Mouse (Mus musculus) cortical plate, adult 2 months (tissue): ENCODE data around the gene Krtap9-3. TPM values are rescaled to one million over a fixed set of nuclear protein-coding genes. Genes with fewer than 3 reads are reported as not detected.

ENCODE experiments used
- H3K27ac ChIP-seq: fragments of 200-500 bp; 2 replicates; pipeline ENCODE4 v1.5.1; 2012; ENCODE audit warnings: low read length, control low read depth, inconsistent platforms; ENCODE audit not compliant: insufficient read depth
- H3K4me1 ChIP-seq: fragments of 200-500 bp; 2 replicates; pipeline ENCODE4 v1.6.1; 2011; ENCODE audit warnings: low read length; ENCODE audit not compliant: control insufficient read depth, insufficient read depth
- H3K4me3 ChIP-seq: fragments of 200-500 bp; 2 replicates; pipeline ENCODE4 v1.5.1; 2011; ENCODE audit warnings: mild to moderate bottlenecking, low read length, control low read depth; ENCODE audit not compliant: insufficient read depth
- CTCF ChIP-seq: fragments of 200-500 bp; IDR thresholded peaks from 2 replicates; pipeline ENCODE4 v1.5.1; 2011; ENCODE audit warnings: mild to moderate bottlenecking, control low read depth, low read length; ENCODE audit not compliant: insufficient read depth; ENCODE audit errors: extremely low read depth
- POLR2A ChIP-seq: fragments of 200-500 bp; IDR thresholded peaks from 2 replicates; pipeline ENCODE4 v1.6.1; 2011; ENCODE audit warnings: mild to moderate bottlenecking, low read length, control low read depth; ENCODE audit not compliant: insufficient read depth; ENCODE audit errors: extremely low read depth
- polyA plus RNA-seq: library from polyadenylated mRNA; depleted of rRNA; stranded (reverse); fragments of >200 nt; gene quantifications from 2 replicates; pipeline ENCODE4 v1.2.3, GENCODE M21; 2012; rRNA removed

Krtap9-3 gene
- polyA plus RNA-seq, 1 experiment = not detected

GRCm38 (mm10) chr11:99574106-99574505 is 23.8 kb downstream of the Krtap9-3 start:
- no peak overlapping the region for H3K27ac ChIP-seq
- H3K4me3 ChIP-seq = no peak overlapping the region
- no peaks in the 10 kb centered on the region for H3K4me1 ChIP-seq
- TF ChIP-seq CTCF = peak; percentile 62
- no peak for TF ChIP-seq POLR2A

GRCm38 (mm10) chr11:99573164-99573563 is 24.7 kb downstream of the Krtap9-3 start:
- no peak for TF ChIP-seq POLR2A
- no peak for TF ChIP-seq CTCF

GRCm38 (mm10) chr11:99566530-99566929 is 31.4 kb downstream of the Krtap9-3 start, which contains the start of gene Krtap3-1:
Gene Krtap3-1, minus strand, starts transcription at chr11:99566630.
- Histone ChIP-seq H3K4me1 (no peaks in the 10 kb centered on the region), H3K4me3 (no peak within 1 kb of the TSS), H3K27ac (no peak within 1 kb of the TSS)
- TF ChIP-seq CTCF = no peak
- no peak for TF ChIP-seq POLR2A

More at GRCm38 (mm10) chr11:99573164-99573563, 24.7 kb downstream of the Krtap9-3 start:
- no peaks in the 10 kb centered on the region for H3K4me1 ChIP-seq
- no peak overlapping the region for H3K27ac ChIP-seq
- no peak overlapping the region for H3K4me3 ChIP-seq

- Histone ChIP-seq H3K4me3 (no peak overlapping the region), H3K4me1 (no peaks in the 10 kb centered on the region; the same call in 1 of the 2 replicates), H3K27ac (no peak overlapping the region)
- TF ChIP-seq POLR2A (no peak), CTCF (no peak)
Observed at GRCm38 (mm10) chr11:99562580-99562979, 35.3 kb downstream of the Krtap9-3 start.

GRCm38 (mm10) chr11:99559366-99559765 is 38.5 kb downstream of the Krtap9-3 start, which contains the start of gene Gm11939:
Gene Gm11939, minus strand, starts transcription at chr11:99559466.
- H3K4me1 ChIP-seq = no peaks in the 10 kb centered on the region; the same call in 1 of the 2 replicates
- no peak for TF ChIP-seq CTCF
- TF ChIP-seq POLR2A = no peak
- H3K27ac ChIP-seq = no peak within 1 kb of the TSS
- no peak within 1 kb of the TSS for H3K4me3 ChIP-seq

GRCm38 (mm10) chr11:99557976-99558745 is 39.7 kb downstream of the Krtap9-3 start:
- TF ChIP-seq CTCF (no peak), POLR2A (no peak)
- Histone ChIP-seq H3K27ac (no peak overlapping the region), H3K4me3 (no peak overlapping the region), H3K4me1 (no peaks in the 10 kb centered on the region; the same call in 1 of the 2 replicates)

GRCm38 (mm10) chr11:99556753-99557152 is 41.2 kb downstream of the Krtap9-3 start, which contains the start of gene Krtap3-2:
Gene Krtap3-2, minus strand, starts transcription at chr11:99556853.
- no peaks in the 10 kb centered on the region; the same call in 1 of the 2 replicates for H3K4me1 ChIP-seq
- no peak within 1 kb of the TSS for H3K4me3 ChIP-seq
- no peak within 1 kb of the TSS for H3K27ac ChIP-seq
- TF ChIP-seq POLR2A (no peak), CTCF (no peak)

GRCm38 (mm10) chr11:99556195-99556594 is 41.7 kb downstream of the Krtap9-3 start:
- TF ChIP-seq POLR2A = no peak
- no peak for TF ChIP-seq CTCF
- H3K4me3 ChIP-seq = no peak overlapping the region
- H3K27ac ChIP-seq = no peak overlapping the region
- no peaks in the 10 kb centered on the region; the same call in 1 of the 2 replicates for H3K4me1 ChIP-seq

GRCm38 (mm10) chr11:99550765-99551164 is 47.1 kb downstream of the Krtap9-3 start, which contains the start of gene Krtap3-3:
Gene Krtap3-3, minus strand, starts transcription at chr11:99550865.
- TF ChIP-seq CTCF (no peak), POLR2A (no peak)

GRCm38 (mm10) chr11:99547892-99548291 is 50.0 kb downstream of the Krtap9-3 start:
- no peak overlapping the region for H3K27ac ChIP-seq
- no peak overlapping the region for H3K4me3 ChIP-seq
- no peaks in the 10 kb centered on the region for H3K4me1 ChIP-seq
- TF ChIP-seq CTCF = no peak
- TF ChIP-seq POLR2A = no peak

More at GRCm38 (mm10) chr11:99550765-99551164, 47.1 kb downstream of the Krtap9-3 start, which contains the start of gene Krtap3-3:
- H3K27ac ChIP-seq = no peak within 1 kb of the TSS
- H3K4me1 ChIP-seq = no peaks in the 10 kb centered on the region
- H3K4me3 ChIP-seq = no peak within 1 kb of the TSS

Other genes starting within 250 kb of the Krtap9-3 start
- not detected in 2 replicates for gene Krt27, start 247.0 kb downstream of the Krtap9-3 start, polyA plus RNA-seq
- 0.15 and 0.25 TPM in 2 replicates for gene Krt28, start 223.2 kb downstream of the Krtap9-3 start, polyA plus RNA-seq
- 10.5 and 12.9 TPM in 2 replicates for gene Krt10, start 208.7 kb downstream of the Krtap9-3 start, polyA plus RNA-seq
- gene Krt12, start 175.8 kb downstream of the Krtap9-3 start, polyA plus RNA-seq = 16.4 and 16.9 TPM in 2 replicates
- gene Krt20, start 160.0 kb downstream of the Krtap9-3 start, polyA plus RNA-seq = 0.06 and 0.13 TPM in 2 replicates
- gene Krt23, start 105.0 kb downstream of the Krtap9-3 start, polyA plus RNA-seq = not detected in 2 replicates
- gene Krt39, start 76.8 kb downstream of the Krtap9-3 start, polyA plus RNA-seq = not detected in 2 replicates
- not detected in 2 replicates for gene Krt40, start 54.9 kb downstream of the Krtap9-3 start, polyA plus RNA-seq
- not detected in 2 replicates for gene Krtap3-3, start 47.2 kb downstream of the Krtap9-3 start, polyA plus RNA-seq
- not detected in 2 replicates for gene Krtap3-2, start 41.3 kb downstream of the Krtap9-3 start, polyA plus RNA-seq
- gene Gm11939, start 38.6 kb downstream of the Krtap9-3 start, polyA plus RNA-seq = not detected in 2 replicates
- gene Krtap3-1, start 31.5 kb downstream of the Krtap9-3 start, polyA plus RNA-seq = not detected in 2 replicates
- not detected in 2 replicates for gene Krtap1-5, start 17.1 kb downstream of the Krtap9-3 start, polyA plus RNA-seq
- gene Krtap1-4, start 14.5 kb downstream of the Krtap9-3 start, polyA plus RNA-seq = not detected in 2 replicates
- gene Krtap1-3, start 6.8 kb downstream of the Krtap9-3 start, polyA plus RNA-seq = not detected in 2 replicates
- gene Gm11938, start 5.2 kb upstream of the Krtap9-3 start, polyA plus RNA-seq = not detected in 2 replicates
- gene Gm11937, start 12.1 kb upstream of the Krtap9-3 start, polyA plus RNA-seq = not detected in 2 replicates
- gene Krtap2-4, start 16.7 kb upstream of the Krtap9-3 start, polyA plus RNA-seq = not detected in 2 replicates
- not detected in 2 replicates for gene Gm11562, start 22.3 kb upstream of the Krtap9-3 start, polyA plus RNA-seq
- not detected in 2 replicates for gene Krtap4-1, start 30.1 kb upstream of the Krtap9-3 start, polyA plus RNA-seq
- not detected in 2 replicates for gene Krtap4-2, start 37.0 kb upstream of the Krtap9-3 start, polyA plus RNA-seq
- gene Krtap4-7, start 46.0 kb upstream of the Krtap9-3 start, polyA plus RNA-seq = not detected in 2 replicates
- not detected in 2 replicates for gene Gm11555, start 52.1 kb upstream of the Krtap9-3 start, polyA plus RNA-seq
- gene Gm11563, start 60.9 kb upstream of the Krtap9-3 start, polyA plus RNA-seq = not detected in 2 replicates
- not detected in 2 replicates for gene Krtap4-6, start 67.9 kb upstream of the Krtap9-3 start, polyA plus RNA-seq
- not detected in 2 replicates for gene Gm14190, start 92.6 kb upstream of the Krtap9-3 start, polyA plus RNA-seq
- gene Gm14180, start 136.2 kb upstream of the Krtap9-3 start, polyA plus RNA-seq = not detected in 2 replicates
- gene Gm11595, start 174.8 kb upstream of the Krtap9-3 start, polyA plus RNA-seq = not detected in 2 replicates
- gene Krtap4-8, start 182.6 kb upstream of the Krtap9-3 start, polyA plus RNA-seq = not detected in 2 replicates
- gene Krtap4-9, start 187.1 kb upstream of the Krtap9-3 start, polyA plus RNA-seq = not detected in 2 replicates
- gene Gm11596, start 195.4 kb upstream of the Krtap9-3 start, polyA plus RNA-seq = not detected in 2 replicates
- gene Gm11569, start 200.8 kb upstream of the Krtap9-3 start, polyA plus RNA-seq = not detected in 2 replicates
- not detected in 2 replicates for gene Gm11554, start 206.3 kb upstream of the Krtap9-3 start, polyA plus RNA-seq
- gene Krtap4-13, start 211.8 kb upstream of the Krtap9-3 start, polyA plus RNA-seq = not detected in 2 replicates
- gene Gm11564, start 217.6 kb upstream of the Krtap9-3 start, polyA plus RNA-seq = not detected in 2 replicates
- gene 2300003K06Rik, start 240.0 kb upstream of the Krtap9-3 start, polyA plus RNA-seq = not detected in 2 replicates